Mouse (Mus musculus) megakaryocyte, embryonic 14.5 days (primary cell): ENCODE results near the gene 2310007B03Rik.

Experiments
- FLI1 ChIP-seq: IDR thresholded peaks from 2 replicates; pipeline ENCODE4 v1.6.1; 2012; ENCODE audit warnings: low read length, inconsistent platforms, mixed read lengths
- GATA1 ChIP-seq: IDR thresholded peaks from 3 replicates; pipeline ENCODE4 v1.6.1; 2012; ENCODE audit warnings: mixed read lengths, low read length, inconsistent platforms, borderline replicate concordance

DNA sequence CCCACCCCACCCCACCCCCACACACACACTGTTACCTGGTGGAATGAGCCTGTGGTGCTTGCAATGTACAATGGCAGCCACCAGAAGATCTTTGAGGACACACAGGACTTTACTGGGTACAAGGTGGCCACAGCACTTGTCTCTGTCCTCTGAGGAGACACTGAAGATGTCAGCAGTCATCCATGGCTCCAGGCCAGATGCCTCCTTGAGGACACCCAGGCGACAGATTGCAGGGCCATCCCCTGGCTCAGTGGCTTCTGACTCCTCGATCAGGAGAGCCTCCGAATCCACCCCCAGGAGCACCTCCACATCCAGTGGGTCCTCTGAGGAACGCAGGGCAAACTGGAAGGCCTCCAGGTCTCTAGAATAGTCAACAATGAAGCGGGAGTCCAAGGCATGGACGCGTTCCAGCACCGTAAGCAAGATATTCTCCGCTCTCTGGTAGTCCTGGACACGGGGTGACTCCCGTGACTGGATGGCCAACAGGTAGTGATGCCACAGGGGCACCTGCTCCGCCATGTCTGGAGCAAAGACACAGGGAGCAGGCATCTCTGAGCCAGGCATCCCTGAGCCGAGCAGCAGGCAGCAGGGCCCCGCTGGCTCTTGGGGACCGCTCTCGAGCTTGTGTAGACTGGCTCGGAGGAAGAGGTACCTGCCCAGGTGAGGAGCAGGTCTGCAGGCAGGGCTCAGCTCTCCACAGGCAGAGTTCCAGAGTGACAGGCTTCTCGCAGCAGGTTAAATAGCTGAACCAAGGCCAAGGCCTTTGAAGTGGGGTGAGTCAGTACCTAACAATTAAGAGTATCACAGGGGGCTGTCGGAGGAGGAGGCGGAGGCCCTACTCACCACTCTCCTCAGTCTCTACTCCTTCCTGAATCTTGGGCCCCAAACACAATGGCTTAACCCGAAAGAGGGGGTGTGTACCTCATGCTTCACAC, 915 bp downstream of the 2310007B03Rik start:
- TF ChIP-seq GATA1 (no peak), FLI1 (no peak)
